Mouse (Mus musculus) embryonic fibroblast, embryonic 13.5 days (primary cell): Measurements from ENCODE around the gene Ptprn2.

Experiments used
- CTCF ChIP-seq: IDR thresholded peaks from 2 replicates; pipeline ENCODE4 v1.5.1; 2011; ENCODE audit warnings: mild to moderate bottlenecking, control low read depth, low read length, moderate library complexity, borderline replicate concordance; ENCODE audit not compliant: insufficient read depth
- POLR2A ChIP-seq: IDR thresholded peaks from 2 replicates; pipeline ENCODE4 v1.6.1; 2011; ENCODE audit warnings: low read depth, mild to moderate bottlenecking, control low read depth, low read length, moderate library complexity

DNA sequence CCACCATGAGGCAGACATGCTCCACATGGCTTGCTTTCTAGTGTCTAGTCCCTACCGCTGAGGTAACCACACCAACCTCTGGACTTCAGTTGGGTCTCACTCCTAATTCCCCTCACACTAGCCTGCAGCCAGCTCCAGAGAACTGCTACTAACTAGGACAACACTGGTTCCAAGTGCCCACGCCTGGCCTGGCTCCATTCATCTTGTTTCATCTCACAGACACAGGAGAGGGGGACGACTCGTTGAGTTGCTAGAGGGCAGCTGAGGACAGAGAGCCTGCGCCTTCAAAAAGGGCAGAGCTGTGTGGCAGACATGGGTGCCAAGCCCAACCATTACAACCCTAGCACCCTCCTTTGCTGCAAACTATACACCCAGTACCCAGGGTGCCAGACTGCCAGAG is 593.4 kb downstream of the Ptprn2 start:
- TF ChIP-seq POLR2A, result no peak
- no peak for TF ChIP-seq CTCF
